Mouse (Mus musculus) liver, adult (tissue): ENCODE measurements around the gene Mettl8.

ENCODE experiments used
- GATA4 ChIP-seq: IDR thresholded peaks from 2 replicates; pipeline ENCODE4 v1.6.1; 2014; ENCODE audit warnings: mild to moderate bottlenecking, low read length; ENCODE audit not compliant: insufficient replicate concordance

Gene Mettl8

DNA sequence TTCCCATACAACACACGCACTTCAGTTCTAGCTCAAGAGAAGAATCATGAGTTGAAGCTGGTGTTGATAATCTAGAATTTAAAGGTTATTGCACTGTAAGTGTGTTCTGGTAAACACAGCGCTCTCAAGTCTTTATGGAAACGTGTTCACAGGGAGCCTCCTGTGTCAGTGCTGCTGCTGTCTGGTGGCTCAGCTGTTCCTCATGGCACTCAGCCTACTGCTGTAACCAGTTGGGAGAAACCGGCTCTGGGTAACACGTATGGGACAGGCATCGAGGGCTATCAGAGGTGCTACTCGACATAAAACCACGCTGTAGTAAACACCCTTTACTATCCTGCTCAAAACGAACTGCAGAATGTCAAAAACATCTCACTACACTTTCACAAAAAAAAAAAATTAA lies 36.1 kb downstream of the Mettl8 start:
- no peak for TF ChIP-seq GATA4

DNA sequence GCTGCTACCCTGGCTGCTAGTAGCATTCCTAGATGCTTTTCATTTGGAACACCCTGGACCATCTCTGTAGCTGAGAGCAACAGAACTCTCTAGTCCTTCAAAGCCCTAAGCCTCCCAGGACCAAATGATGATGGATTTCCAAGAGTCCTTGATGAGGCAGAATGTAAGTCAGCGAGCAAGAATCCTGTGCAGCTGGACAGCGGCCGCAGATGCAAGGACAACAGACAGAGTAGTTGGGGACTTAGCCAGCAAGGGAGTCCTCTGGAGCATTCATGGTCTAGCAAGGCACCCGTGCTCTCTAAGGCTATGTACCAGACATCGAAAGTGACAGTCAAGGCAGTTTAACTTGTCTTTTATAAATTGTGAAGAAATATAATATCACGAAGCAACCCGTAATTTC lies 41.9 kb downstream of the Mettl8 start:
- no peak for TF ChIP-seq GATA4

DNA sequence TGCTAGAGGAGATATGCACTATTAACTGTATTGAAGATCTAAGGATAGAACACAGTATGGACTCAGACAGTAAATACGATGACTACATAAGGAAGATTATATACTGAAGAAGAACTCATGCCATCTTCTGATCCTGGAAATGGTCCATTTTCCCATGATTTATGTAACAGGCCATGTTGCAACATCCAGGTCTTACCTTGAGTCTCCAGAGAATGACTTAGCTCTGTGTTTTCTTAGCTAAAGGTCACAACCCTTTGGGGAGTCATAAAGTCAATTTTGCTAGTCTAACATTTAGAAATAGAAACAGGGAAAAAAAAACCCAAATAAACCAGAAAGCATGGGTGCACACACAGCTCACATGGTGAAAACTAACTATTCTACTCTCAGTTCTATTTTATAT lies 43.6 kb downstream of the Mettl8 start:
- TF ChIP-seq GATA4: no peak

DNA sequence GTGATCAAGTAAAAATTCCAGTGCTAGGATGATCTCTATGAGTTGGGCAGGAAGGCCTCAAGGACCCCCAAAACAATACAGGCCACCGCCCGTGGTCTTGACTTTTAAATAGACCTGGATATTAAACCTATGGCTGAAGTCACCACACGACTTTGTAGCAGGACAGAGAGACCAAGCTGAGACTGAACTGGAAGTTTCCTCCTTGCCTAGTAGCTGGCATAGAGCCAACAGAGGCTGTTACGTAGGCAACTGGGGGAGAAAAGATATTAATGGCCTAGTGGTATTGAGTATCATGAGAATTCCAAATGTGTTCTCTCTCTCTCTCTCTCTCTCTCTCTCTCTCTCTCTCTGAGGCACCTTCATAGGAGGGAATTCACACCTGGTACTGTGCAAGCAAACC lies 51.0 kb downstream of the Mettl8 start:
- TF ChIP-seq GATA4: no peak

DNA sequence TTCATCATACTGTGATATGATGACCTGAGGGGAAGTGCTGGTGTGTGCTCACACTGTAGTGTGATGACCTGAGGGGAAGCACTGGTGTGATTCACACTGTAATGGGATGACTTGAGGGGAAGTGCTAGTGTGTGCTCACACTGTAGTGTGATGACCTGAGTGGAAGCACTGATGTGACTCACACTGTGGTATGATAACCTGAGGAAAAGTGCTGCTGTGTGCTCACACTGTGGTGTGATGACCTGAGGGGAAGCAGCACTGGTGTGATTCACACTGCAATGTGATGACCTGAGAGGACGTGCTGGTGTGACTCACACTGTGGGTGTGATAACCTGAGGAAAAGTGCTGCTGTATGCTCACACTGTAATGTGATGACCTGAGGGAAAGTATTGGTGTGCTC lies 52.9 kb downstream of the Mettl8 start:
- TF ChIP-seq GATA4: no peak

DNA sequence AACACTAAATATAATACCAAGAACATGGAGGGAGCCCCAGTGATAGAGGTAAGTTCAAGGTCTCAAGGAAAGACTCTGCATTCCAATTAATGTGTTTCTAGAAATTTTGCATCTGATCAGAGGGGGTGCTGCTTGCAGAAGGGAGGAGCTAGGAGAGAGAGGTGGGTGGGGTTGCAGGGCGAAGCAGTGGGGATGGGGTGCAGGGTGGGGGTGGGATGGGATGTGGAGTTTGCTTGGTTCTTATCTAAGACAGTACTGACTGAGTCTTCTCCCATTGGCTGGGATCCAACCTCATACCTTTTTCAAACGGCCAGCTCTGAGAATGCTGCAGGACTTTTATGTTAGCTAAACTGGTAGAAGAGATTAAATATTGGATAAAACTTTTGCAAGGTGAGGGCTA lies 56.6 kb downstream of the Mettl8 start:
- TF ChIP-seq GATA4: no peak

DNA sequence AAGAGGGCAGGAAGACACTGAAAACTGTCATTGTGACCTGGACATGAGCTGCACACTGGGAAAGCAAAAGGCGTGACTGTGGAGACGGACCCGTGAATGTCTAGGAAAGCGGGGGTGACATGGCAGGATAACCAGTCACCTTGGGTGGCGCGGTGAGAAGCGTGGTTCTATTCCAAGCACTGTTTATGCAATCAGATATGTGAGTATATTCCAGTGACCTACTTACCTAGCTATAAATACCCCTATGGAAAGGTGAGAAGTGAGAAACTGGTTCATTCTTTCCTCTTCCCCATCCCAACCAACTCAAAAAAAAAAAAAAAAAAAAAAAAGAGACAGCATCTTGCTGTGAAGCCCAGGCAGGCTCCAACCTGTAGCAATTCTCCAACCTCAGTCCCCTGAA lies 58.9 kb downstream of the Mettl8 start:
- no peak for TF ChIP-seq GATA4

DNA sequence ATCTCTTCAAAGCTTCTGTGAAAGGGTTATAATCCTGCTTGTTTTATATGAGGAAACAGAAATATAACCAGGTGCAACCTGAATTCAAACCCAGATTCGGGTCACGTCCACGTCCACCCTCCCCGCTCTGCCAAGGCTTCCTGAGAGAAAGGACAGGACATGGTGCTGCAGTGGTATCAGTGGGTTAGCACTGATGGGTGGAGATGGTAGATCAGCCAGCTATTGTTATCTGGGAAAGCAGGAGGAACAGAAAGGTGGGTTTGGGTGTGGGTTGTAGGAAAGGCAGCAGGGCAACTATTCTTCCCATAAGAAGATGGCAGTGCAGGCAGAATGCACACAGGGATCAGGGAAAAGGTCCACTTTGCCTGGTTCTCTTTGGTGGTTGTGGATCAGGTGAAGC lies 59.5 kb downstream of the Mettl8 start:
- no peak for TF ChIP-seq GATA4

DNA sequence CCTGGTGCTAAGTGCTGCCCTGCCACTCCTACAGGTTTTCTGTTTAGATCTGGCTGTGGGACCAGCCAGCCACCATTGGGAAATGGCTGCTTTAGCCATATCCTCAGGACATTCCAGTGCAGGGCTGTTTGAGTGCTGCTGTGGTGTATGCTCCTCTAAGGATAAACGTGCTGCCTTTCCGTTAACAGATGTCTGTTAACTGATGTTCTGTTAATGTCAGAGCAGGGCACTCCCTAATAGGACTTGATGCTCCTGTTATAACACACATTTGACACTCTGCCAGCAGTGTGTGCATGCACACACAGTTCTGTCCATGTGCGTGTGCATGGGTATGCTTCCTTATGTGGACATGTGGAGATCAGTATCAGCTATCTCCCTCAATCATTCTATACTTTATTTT lies 61.6 kb downstream of the Mettl8 start:
- TF ChIP-seq GATA4: no peak

DNA sequence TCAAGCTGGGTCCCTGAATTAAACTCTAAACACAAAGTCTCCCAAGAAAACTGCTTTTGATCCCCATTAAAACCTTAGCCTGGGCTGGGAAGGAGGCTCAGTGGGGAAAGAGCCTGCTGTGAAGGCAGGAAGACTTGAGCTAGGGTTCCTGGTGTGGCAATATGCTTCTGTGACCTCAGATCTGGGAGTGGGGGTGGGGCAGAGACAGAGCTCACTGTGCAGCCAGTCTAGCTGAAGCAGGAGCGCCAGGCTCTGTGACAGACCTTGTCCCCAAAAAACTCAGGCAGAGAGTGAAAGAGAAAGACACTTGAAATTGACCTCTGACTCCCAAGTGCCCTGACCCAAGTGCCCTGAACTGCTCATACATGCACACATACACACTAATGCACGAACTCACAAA lies 62.7 kb downstream of the Mettl8 start:
- no peak for TF ChIP-seq GATA4

DNA sequence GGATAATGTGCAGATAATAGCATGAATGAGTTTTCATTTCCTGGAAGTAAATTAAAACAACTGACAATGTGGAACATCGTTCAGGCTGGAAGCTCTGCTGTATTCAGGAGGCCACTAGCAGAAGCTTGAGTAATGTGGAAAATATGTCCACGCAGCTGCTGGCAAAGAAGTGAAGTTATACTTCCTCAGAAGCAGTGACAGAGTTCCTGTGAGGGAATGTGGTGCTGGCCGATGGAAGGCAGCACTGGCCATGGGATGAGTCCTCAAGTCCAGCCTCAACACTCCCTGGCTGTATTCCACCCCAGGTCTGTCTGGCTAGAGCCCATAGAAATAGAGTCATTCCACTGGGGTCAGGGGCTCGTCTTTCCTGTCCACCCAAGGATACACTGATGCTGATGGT lies 65.2 kb downstream of the Mettl8 start:
- no peak for TF ChIP-seq GATA4

DNA sequence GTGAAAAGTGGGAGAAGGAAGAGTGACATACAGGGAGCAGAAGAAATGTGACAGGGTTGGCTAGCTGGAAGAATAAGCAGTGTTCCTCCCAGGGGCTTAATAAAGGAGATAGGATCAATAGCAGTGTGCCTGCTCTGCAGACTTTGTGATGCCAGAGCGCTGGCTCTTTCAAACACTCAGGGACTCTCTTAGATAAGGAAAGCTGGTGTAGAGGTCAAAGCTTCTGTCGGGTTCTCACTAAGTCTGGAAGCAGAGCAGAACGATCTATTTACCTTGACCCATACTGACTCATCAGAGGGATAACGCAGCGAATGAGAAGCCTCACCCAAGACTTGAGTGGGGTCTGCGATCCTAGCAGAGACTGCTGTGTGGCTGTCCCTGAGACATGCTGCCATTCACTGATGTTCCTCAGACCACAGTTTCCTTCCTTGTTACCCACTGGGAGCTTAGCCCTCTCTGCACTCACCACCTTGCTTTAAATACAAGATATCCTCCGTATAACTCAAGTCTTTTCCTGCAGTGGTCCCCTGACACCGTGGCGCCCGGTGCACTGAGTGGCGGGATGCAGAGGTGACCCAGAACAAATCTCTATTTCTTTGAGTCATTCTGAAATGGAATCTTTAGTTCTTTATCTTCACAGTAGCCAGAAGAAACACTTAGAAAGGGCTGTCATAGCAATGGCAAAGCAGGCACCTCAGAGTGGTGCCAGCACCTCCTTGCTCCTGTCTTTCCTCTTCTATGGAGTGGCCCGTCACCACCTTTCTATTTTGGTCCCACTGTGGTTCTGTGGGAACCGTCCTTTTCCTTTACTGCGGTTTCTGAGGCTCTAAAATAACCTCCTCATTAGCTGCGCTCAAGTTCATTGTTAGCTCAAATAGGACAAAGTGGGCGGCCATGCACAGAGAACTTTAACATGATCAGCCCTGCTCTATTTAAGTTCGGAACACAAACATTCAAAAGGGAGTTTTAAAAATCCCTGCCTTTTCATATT lies 65.9 kb downstream of the Mettl8 start:
- no peak for TF ChIP-seq GATA4

DNA sequence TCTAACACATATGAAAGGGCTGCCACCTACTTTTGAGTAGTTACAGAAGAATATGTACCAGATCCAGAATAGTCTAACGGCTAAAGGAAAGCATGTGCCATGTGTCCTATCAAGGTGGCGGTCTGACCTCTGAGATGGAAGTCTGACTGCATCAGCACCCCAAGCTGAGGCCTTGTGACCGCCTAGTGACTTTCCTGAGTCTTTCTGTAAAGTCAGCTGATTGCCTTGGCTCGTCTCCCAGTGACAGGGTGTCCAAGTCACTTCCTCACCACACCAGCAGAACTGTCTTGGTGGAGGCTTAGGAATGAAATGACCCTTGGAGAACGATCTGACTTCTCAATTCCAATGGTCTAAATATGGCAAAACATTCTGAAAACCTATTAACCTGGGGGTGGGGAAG lies 77.1 kb downstream of the Mettl8 start:
- peak; percentile 23; the same call in 1 of the 2 replicates for TF ChIP-seq GATA4

DNA sequence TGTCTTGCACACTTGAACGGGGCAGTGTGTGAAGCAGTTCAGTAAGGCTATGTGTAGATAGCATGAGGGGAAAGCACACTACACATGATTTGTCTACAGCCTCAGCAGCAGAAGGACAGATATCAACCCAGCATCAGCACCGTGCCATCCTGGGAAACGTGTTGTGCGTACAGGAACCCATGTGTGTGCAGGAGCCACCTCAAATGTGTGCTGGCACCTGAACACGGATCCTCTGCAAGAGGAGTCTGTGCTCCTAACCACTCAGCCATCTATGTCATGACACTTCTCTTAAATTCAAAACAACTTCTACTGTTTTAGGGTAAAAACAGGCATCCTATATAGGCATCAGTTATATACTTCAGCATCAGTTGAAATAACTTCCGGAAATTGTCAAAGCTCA lies 80.6 kb downstream of the Mettl8 start:
- TF ChIP-seq GATA4: no peak

DNA sequence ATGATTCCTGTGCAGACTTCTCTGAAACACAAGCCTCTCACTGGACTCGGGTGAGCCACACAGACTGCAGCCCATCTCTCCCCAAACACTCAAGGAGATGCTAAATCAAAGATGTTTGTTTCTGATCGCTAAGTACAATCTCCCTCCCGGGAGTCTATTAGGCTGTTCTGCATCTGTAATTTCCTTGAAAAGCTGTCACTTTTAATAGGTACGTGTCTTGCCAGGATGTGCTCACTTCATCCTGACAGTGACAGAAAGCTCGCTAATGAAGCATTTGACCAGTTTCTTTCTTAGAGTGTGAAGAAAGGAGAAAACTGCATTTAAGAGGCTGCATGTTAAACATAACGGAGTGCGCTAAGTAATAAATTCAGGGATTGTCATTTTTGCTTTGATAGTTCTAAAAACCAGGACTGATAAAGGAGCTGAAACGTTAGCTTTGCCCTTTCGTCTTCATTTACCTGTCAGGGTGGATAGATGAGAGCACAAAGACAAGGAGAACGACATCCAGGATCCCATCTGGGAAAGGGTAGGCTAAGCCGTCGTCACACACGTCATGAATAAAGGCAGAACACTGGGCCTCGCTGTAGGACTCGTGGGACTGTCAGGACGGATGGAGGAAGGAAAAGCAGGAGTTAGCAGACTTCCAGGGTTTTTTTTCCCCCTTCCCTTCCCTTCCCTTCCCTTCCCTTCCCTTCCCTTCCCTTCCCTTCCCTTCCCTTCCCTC lies 82.4 kb downstream of the Mettl8 start:
- TF ChIP-seq GATA4: no peak

DNA sequence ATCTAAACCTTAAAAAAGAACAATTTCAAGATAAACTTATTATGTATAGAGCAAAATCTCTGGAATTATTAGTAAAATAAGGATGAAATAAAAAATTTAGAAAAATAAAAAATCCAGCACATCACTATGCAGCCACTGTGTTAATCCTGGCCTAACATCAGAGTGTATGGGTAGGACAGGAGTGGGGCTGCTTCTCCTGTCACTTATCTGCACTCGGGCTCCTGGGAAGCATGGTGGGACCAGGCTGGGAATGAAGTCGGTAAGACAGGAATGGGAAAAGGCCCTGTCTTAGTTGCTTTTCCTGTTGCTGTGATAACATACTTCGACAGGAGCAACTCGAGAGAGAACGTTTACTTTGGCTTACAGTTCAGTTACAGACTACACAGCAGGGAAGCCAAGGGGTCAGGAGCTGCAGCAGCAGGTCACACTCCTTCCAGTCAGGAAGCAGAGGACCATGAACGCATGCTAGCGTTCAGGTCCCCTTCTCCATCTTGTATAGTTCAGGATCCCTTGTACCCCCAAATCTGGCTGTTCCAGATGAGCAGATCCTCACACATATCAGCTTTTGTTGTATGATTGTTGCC lies 85.1 kb downstream of the Mettl8 start:
- TF ChIP-seq GATA4: no peak

DNA sequence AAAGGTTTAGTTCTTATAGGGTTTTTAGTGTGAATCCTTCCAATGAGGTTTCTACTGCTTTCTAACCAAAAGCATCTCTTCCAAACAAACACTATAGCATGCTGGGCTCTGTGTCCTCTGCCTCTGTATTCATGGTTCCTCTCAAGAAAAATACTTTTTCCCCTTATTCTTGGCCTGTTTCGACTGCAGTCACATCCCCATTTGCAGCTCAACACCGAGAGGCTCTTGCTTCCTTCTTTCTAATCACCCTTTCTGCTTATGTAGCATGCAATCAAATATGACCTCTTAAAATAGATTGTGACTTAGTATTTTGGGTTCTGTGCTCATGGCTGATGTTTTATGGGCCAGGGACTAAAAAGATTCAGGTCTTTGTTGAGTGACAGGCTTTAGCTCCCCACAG lies 87.1 kb downstream of the Mettl8 start:
- no peak for TF ChIP-seq GATA4

DNA sequence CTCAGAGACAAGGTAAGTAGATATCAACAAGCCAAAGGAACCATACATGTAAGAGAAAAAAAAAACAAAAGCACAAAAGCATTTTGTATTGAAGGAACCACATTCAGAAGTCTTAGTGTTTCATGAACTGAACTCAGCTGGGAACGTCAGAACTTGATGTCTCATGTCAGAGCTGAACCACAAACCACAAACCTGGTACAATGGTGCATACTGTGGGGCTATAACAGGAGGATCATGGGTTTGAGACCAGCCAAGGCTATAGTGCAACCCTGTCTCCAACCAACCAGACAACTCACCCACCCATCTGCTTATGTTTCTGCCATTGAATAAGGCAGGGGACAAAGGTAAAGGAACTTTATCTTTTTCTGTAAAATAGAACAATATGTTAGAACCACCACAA lies 88.2 kb downstream of the Mettl8 start:
- no peak for TF ChIP-seq GATA4
